Mouse (Mus musculus): Measurements from ENCODE around the gene Cbx1.

- no peak for TF ChIP-seq CTCF (IDR thresholded peaks at IDR 0.05; ENCODE audit: borderline replicate concordance, control insufficient read depth, extremely low read depth, insufficient read depth, low read length, poor library complexity)
- TF ChIP-seq POLR2A (IDR thresholded peaks at IDR 0.05; ENCODE audit: control insufficient read depth, extremely low read depth, insufficient read depth, low read length, poor library complexity): no peak
Measured at GRCm38 (mm10) chr11:96772413-96772812, 16.5 kb upstream of the Cbx1 start.

Data from thymus, adult 2 months (tissue).